Mouse (Mus musculus) intestine, embryonic 14.5 days (tissue): ENCODE results near the gene Smim27. TPM values are rescaled to one million over a fixed set of nuclear protein-coding genes. Genes with fewer than 3 reads are reported as not detected.
"Not testable (repeated sequence)": the region's sequence is repeated elsewhere in the genome, so short reads cannot be mapped to it uniquely, and the experiment has no call there.

Experiments used
- ATAC-seq: fragments of 200-750 bp; cut with Nextera tagmentation; replicated peaks from 2 replicates; pipeline ENCODE4 v1.8.0; 2017; ENCODE audit warnings: low read depth, moderate number of reproducible peaks, moderate TSS enrichment, moderate library complexity; ENCODE audit not compliant: low FRiP score, low TSS enrichment
- DNase-seq: peaks from one replicate; pipeline ENCODE4 v3.0.0-alpha.2; 2018; ENCODE audit warnings: low spot score
- H3K27ac ChIP-seq: fragments of 300-500 bp; sonication (generic); 2 replicates; pipeline ENCODE4 v1.5.1; 2014; ENCODE audit warnings: low read depth, mild to moderate bottlenecking, control low read depth
- H3K27me3 ChIP-seq: fragments of 300-500 bp; sonication (generic); replicated peaks from 2 replicates; pipeline ENCODE4 v1.6.1; 2014; ENCODE audit warnings: low read length, control low read depth; ENCODE audit not compliant: control insufficient read depth, insufficient read depth
- H3K36me3 ChIP-seq: fragments of 300-500 bp; sonication (generic); 2 replicates; pipeline ENCODE4 v1.6.1; 2014; ENCODE audit warnings: low read length, control low read depth; ENCODE audit not compliant: control insufficient read depth, insufficient read depth
- H3K4me1 ChIP-seq: fragments of 300-500 bp; sonication (generic); replicated peaks from 2 replicates; pipeline ENCODE4 v1.6.1; 2014; ENCODE audit warnings: low read length, control low read depth, mixed read lengths; ENCODE audit not compliant: control insufficient read depth, insufficient read depth
- H3K4me2 ChIP-seq: fragments of 300-500 bp; sonication (generic); 2 replicates; pipeline ENCODE4 v1.6.1; 2014; ENCODE audit warnings: low read length
- H3K4me3 ChIP-seq: fragments of 300-500 bp; sonication (generic); 2 replicates; pipeline ENCODE4 v1.5.1; 2014; ENCODE audit warnings: low read depth, low read length, control low read depth, mixed read lengths
- H3K9ac ChIP-seq: fragments of 300-500 bp; sonication (generic); 2 replicates; pipeline ENCODE4 v1.6.1; 2014; ENCODE audit warnings: mild to moderate bottlenecking, low read length
- H3K9me3 ChIP-seq: fragments of 300-500 bp; sonication (generic); 2 replicates; pipeline ENCODE4 v1.6.1; 2016; ENCODE audit warnings: low read length, control low read depth; ENCODE audit not compliant: control insufficient read depth
- WGBS: fragments of 180-500 bp; shearing (Covaris S2); extraction: QIAGEN DNeasy Blood & Tissue Kit; methylation state at CpG from one replicate; pipeline ENCODE4 v1.1.7; 2014; 5-methylcytosine and 5-hydroxymethylcytosine counted together
- polyA plus RNA-seq: library from polyadenylated mRNA; unstranded; fragments of >200 nt; fragmentation: Nextera tagmentation; extraction: Ambion mirVana; gene quantifications from 2 replicates; pipeline ENCODE4 v1.2.1, GENCODE M21; 2014

The Smim27 gene
- polyA plus RNA-seq, 1 experiment from 2014 or later = 43.5 TPM

DNA sequence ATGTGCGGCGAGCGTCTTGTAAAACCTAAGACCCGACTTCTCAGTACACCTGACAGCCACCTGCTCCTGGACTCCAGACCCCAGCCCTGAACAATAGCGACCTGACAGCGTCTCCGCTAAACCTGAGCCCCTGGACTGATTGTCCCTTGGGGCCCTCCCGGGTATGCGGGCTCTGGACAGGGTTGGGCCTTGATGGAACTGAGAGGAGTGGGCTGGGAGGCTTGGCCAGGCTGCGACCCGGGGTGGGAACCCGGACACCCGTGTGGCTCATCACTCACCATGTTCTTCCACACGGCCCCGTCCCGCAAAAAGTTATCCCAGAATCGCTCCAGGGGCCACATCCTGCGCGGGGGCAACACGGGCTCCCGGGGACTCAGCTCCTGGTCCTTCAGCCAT is 9.5 kb downstream of the Smim27 start:
- no peak for DNase-seq
- peaks cover 26% of the 10 kb centered on the region for H3K36me3 ChIP-seq
- H3K4me1 ChIP-seq = peaks cover 8% of the 10 kb centered on the region; the same call in 1 of the 2 replicates
- peak overlapping the region; percentile 76 for H3K4me2 ChIP-seq
- H3K27ac ChIP-seq = peak overlapping the region; percentile 76
- H3K9me3 ChIP-seq = no peaks in the 10 kb centered on the region
- H3K4me3 ChIP-seq = peak overlapping the region; percentile 94
- no peaks in the 10 kb centered on the region for H3K27me3 ChIP-seq
- 1% methylated on average over 21 of the region's 21 CpGs for WGBS
- peak overlapping the region; percentile 91 for H3K9ac ChIP-seq
- peak; percentile 73 for ATAC-seq

DNA sequence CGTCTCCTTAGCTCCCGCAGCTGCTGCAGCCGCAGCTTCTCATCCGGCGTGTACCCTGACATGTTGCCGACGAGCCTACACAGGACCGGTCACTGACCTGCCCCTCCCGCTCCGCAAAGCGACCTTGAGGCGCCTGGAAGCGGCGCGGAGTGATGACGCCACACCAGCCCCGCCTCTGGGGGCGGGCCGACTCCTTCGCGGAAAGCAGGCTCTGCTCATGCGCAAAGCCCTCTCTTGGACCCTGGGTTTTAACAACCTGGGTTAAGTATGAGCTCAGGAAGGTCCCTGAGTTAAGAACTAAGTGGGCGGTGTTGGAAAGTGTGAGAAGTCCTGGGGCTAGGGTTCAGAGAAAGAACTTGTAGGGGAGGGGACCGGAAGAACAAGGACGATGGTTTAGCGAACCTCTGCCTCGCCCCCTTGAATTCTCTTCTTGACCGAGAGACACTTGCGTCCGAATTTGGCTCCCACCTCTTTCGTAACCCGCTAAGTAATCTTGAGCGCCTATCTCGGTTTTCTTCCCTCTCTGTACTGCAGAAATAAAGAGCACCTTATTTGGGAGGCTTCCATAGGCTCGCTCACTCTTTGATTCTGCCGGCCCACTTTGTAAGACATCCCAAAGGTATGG is 10.0 kb downstream of the Smim27 start, which contains the start of gene Ndufb6:
TSS of gene Ndufb6 (minus strand) at position 146 of the 625 bp plus-strand sequence.
- DNase-seq = peak; percentile 99
- Histone ChIP-seq H3K27me3 (no peaks in the 10 kb centered on the region), H3K4me2 (peak within 1 kb of the TSS; percentile 76), H3K36me3 (peaks cover 25% of the 10 kb centered on the region), H3K4me1 (peaks cover 8% of the 10 kb centered on the region; the same call in 1 of the 2 replicates), H3K9ac (peak within 1 kb of the TSS; percentile 91), H3K27ac (peak within 1 kb of the TSS; percentile 76), H3K4me3 (peak within 1 kb of the TSS; percentile 94), H3K9me3 (no peaks in the 10 kb centered on the region)
- ATAC-seq = peak; percentile 98
- under 1% methylated on average over 36 of the region's 36 CpGs for WGBS

DNA sequence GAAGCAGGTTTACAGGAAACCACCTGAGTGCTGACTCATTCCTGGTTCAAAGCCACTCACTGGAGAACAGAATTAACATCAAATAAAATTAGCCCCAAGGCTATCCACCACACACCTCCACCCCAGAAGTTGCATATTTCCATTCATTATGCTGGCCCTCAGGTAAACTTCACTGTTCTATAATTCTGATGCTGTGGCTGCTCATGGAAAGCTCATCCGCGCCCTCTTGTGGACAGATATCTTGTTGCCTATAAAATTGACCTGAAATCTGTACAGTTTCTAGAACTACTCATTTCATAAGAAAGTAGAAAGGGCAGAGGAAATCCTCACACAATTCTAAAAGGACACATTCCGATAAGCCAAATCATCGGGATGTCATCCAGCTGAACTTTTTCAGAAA is 16.2 kb downstream of the Smim27 start:
- Histone ChIP-seq H3K4me1 (no peaks in the 10 kb centered on the region), H3K27me3 (no peaks in the 10 kb centered on the region), H3K9ac (no peak overlapping the region), H3K36me3 (no peaks in the 10 kb centered on the region), H3K4me2 (no peak overlapping the region), H3K27ac (no peak overlapping the region), H3K9me3 (0 out of 2 replicates have a peak, but pooled peaks cover under 1% of the 10 kb centered on the region), H3K4me3 (no peak overlapping the region)
- WGBS = 20% methylated on average over 4 of the region's 4 CpGs
- DNase-seq (peak; percentile 79), ATAC-seq (no peak)

DNA sequence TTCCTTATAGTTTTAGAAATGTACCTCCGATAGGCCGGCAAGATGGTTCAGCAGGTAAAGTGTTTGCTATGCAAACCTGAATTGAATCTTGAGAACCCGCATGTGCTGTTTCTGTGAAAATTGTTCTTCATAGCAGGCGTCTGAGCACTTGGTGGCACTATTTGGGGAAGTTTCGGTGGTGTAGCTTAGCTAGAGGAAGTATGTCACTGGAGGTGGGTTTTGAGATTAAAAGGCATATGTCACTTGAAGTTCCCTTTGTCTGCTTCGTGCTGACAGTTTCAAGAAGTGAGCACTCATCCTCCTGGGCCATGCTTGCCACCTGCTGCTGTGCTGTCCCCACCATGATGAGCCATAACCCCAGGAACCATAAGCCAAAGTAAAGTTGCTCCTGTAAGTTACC is 18.0 kb downstream of the Smim27 start:
- H3K9me3 ChIP-seq = 0 out of 2 replicates have a peak, but pooled peaks cover 3% of the 10 kb centered on the region
- 78% methylated on average over 6 of the region's 6 CpGs for WGBS
- H3K4me1 ChIP-seq = no peaks in the 10 kb centered on the region
- H3K27ac ChIP-seq = no peak overlapping the region
- no peak overlapping the region for H3K4me3 ChIP-seq
- ATAC-seq (no peak), DNase-seq (no peak)
- H3K36me3 ChIP-seq = no peaks in the 10 kb centered on the region
- no peak overlapping the region for H3K4me2 ChIP-seq
- no peak overlapping the region for H3K9ac ChIP-seq
- H3K27me3 ChIP-seq = no peaks in the 10 kb centered on the region

GRCm38 (mm10) chr4:40289046-40289445 is 19.7 kb downstream of the Smim27 start:
- Histone ChIP-seq H3K27ac (no peak overlapping the region), H3K4me1 (no peaks in the 10 kb centered on the region), H3K9me3 (0 out of 2 replicates have a peak, but pooled peaks cover 5% of the 10 kb centered on the region), H3K36me3 (no peaks in the 10 kb centered on the region), H3K4me2 (no peak overlapping the region), H3K27me3 (no peaks in the 10 kb centered on the region), H3K4me3 (no peak overlapping the region), H3K9ac (no peak overlapping the region)
- 88% methylated on average over 2 of the region's 2 CpGs for WGBS
- ATAC-seq (no peak), DNase-seq (no peak)

- not testable (repeated sequence) for H3K27ac ChIP-seq, H3K4me2 ChIP-seq, H3K4me3 ChIP-seq, H3K4me1 ChIP-seq, H3K27me3 ChIP-seq, ATAC-seq, H3K9me3 ChIP-seq, H3K36me3 ChIP-seq, H3K9ac ChIP-seq, DNase-seq
- 93% methylated on average over 11 of the region's 11 CpGs for WGBS
Observed at GRCm38 (mm10) chr4:40291511-40291910, 22.1 kb downstream of the Smim27 start.

GRCm38 (mm10) chr4:40299169-40299568 is 29.8 kb downstream of the Smim27 start:
- ATAC-seq (no peak), DNase-seq (no peak)
- no peak overlapping the region for H3K9ac ChIP-seq
- WGBS = 73% methylated on average over 5 of the region's 5 CpGs
- H3K4me2 ChIP-seq = no peak overlapping the region
- H3K9me3 ChIP-seq = 0 out of 2 replicates have a peak, but pooled peaks cover under 1% of the 10 kb centered on the region
- H3K4me3 ChIP-seq = no peak overlapping the region
- H3K27me3 ChIP-seq = no peaks in the 10 kb centered on the region
- H3K4me1 ChIP-seq = no peaks in the 10 kb centered on the region
- H3K27ac ChIP-seq = no peak overlapping the region
- H3K36me3 ChIP-seq = no peaks in the 10 kb centered on the region

- DNase-seq (peak; percentile 90), ATAC-seq (peak; percentile 68; the same call in 1 of the 2 replicates)
- no peak overlapping the region for H3K4me3 ChIP-seq
- H3K36me3 ChIP-seq = no peaks in the 10 kb centered on the region
- H3K27ac ChIP-seq = no peak overlapping the region
- no peaks in the 10 kb centered on the region for H3K4me1 ChIP-seq
- no peak overlapping the region for H3K9ac ChIP-seq
- H3K27me3 ChIP-seq = no peaks in the 10 kb centered on the region
- peak overlapping the region; percentile 42 for H3K4me2 ChIP-seq
- H3K9me3 ChIP-seq = no peaks in the 10 kb centered on the region
- 10% methylated on average over 16 of the region's 16 CpGs for WGBS
Observed at GRCm38 (mm10) chr4:40301076-40301789, 31.9 kb downstream of the Smim27 start.
